Mouse (Mus musculus): ENCODE data around the gene Syk. TPM values are rescaled to one million over a fixed set of nuclear protein-coding genes. Genes with fewer than 3 reads are reported as not detected.

Gene Syk
- polyA plus RNA-seq, 1 experiment from 2014 or later, result 2.9 TPM

DNA sequence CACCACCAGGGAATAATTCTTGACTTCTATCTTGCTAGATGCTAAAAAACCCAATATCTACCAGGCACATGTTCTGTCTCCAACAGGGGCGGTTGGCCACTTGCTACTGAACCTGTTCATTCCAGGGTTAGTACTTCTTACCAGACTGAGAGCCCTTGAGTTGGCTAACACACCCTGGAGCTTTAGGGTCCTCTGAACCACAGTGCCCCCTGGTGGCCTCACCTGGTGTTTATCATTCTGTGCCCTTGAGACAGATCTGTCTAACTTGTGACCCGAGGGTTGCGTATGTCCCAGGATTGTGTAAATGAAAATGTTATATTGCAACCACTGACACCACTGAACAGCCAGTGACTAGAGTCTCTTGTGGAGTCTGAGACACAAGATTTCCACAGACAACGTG is 41.1 kb downstream of the Syk start:
- H3K4me2 ChIP-seq (ENCODE audit: low read depth, low read length), result no peak overlapping the region
- no peaks in the 10 kb centered on the region for H3K4me1 ChIP-seq (ENCODE audit: control insufficient read depth, insufficient read depth, low read length)
- H3K27me3 ChIP-seq (replicated peaks; ENCODE audit: control insufficient read depth, insufficient read depth, low read length), result no peaks in the 10 kb centered on the region
- no peak overlapping the region for H3K27ac ChIP-seq (ENCODE audit: low read length)
- no peak overlapping the region for H3K4me3 ChIP-seq (ENCODE audit: low read length)
- no peak overlapping the region for H3K9ac ChIP-seq (ENCODE audit: low read depth, low read length)
- 57% methylated on average over 4 of the region's 4 CpGs for WGBS
- no peaks in the 10 kb centered on the region for H3K9me3 ChIP-seq (ENCODE audit: control insufficient read depth, low read length)
- ATAC-seq, result no peak
- H3K36me3 ChIP-seq (ENCODE audit: control insufficient read depth, insufficient read depth, low read length), result no peaks in the 10 kb centered on the region

- ATAC-seq, result no peak
- no peaks in the 10 kb centered on the region for H3K9me3 ChIP-seq (ENCODE audit: control insufficient read depth, low read length)
- no peak overlapping the region for H3K9ac ChIP-seq (ENCODE audit: low read depth, low read length)
- H3K36me3 ChIP-seq (ENCODE audit: control insufficient read depth, insufficient read depth, low read length), result no peaks in the 10 kb centered on the region
- H3K4me3 ChIP-seq (ENCODE audit: low read length), result no peak overlapping the region
- WGBS, result 39% methylated on average over 9 of the region's 9 CpGs
- no peak overlapping the region for H3K4me2 ChIP-seq (ENCODE audit: low read depth, low read length)
- H3K27ac ChIP-seq (ENCODE audit: low read length), result no peak overlapping the region
- H3K4me1 ChIP-seq (ENCODE audit: control insufficient read depth, insufficient read depth, low read length), result no peaks in the 10 kb centered on the region
- H3K27me3 ChIP-seq (replicated peaks; ENCODE audit: control insufficient read depth, insufficient read depth, low read length), result no peaks in the 10 kb centered on the region
These were observed 45.6 kb downstream of the Syk start for GRCm38 (mm10) chr13:52628602-52629001.

GRCm38 (mm10) chr13:52631624-52632023 is 48.7 kb downstream of the Syk start:
- ATAC-seq, result no peak
- H3K4me3 ChIP-seq (ENCODE audit: low read length), result no peak overlapping the region
- no peaks in the 10 kb centered on the region for H3K27me3 ChIP-seq (replicated peaks; ENCODE audit: control insufficient read depth, insufficient read depth, low read length)
- no peak overlapping the region for H3K4me2 ChIP-seq (ENCODE audit: low read depth, low read length)
- H3K4me1 ChIP-seq (ENCODE audit: control insufficient read depth, insufficient read depth, low read length), result no peaks in the 10 kb centered on the region
- no peak overlapping the region for H3K9ac ChIP-seq (ENCODE audit: low read depth, low read length)
- no peaks in the 10 kb centered on the region for H3K9me3 ChIP-seq (ENCODE audit: control insufficient read depth, low read length)
- no peaks in the 10 kb centered on the region for H3K36me3 ChIP-seq (ENCODE audit: control insufficient read depth, insufficient read depth, low read length)
- no peak overlapping the region for H3K27ac ChIP-seq (ENCODE audit: low read length)
- WGBS, result 40% methylated on average over 4 of the region's 4 CpGs

DNA sequence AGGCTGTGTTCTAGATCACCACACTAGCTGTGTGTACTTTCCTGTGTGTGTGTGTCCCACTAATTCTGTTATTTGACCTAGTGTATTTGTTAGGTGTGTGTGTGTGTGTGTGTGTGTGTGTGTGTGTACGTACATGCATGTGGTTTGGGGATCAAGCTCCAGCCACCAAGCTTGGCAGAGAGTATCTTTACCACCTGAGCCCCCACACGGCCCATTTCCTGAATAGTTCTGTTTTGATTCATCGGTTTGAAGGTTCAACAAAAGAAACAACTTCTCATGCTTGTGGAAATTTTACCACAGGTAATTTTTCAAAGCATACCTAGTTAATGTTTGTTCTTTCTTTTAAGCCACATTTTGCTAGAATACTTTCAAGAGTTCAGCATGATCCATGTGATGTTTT is 52.5 kb downstream of the Syk start:
- no peaks in the 10 kb centered on the region for H3K36me3 ChIP-seq (ENCODE audit: control insufficient read depth, insufficient read depth, low read length)
- H3K4me3 ChIP-seq (ENCODE audit: low read length), result no peak overlapping the region
- 73% methylated on average over 3 of the region's 3 CpGs for WGBS
- no peak overlapping the region for H3K4me2 ChIP-seq (ENCODE audit: low read depth, low read length)
- no peak for ATAC-seq
- no peaks in the 10 kb centered on the region for H3K27me3 ChIP-seq (replicated peaks; ENCODE audit: control insufficient read depth, insufficient read depth, low read length)
- no peaks in the 10 kb centered on the region for H3K9me3 ChIP-seq (ENCODE audit: control insufficient read depth, low read length)
- H3K4me1 ChIP-seq (ENCODE audit: control insufficient read depth, insufficient read depth, low read length), result no peaks in the 10 kb centered on the region
- no peak overlapping the region for H3K9ac ChIP-seq (ENCODE audit: low read depth, low read length)
- no peak overlapping the region for H3K27ac ChIP-seq (ENCODE audit: low read length)

DNA sequence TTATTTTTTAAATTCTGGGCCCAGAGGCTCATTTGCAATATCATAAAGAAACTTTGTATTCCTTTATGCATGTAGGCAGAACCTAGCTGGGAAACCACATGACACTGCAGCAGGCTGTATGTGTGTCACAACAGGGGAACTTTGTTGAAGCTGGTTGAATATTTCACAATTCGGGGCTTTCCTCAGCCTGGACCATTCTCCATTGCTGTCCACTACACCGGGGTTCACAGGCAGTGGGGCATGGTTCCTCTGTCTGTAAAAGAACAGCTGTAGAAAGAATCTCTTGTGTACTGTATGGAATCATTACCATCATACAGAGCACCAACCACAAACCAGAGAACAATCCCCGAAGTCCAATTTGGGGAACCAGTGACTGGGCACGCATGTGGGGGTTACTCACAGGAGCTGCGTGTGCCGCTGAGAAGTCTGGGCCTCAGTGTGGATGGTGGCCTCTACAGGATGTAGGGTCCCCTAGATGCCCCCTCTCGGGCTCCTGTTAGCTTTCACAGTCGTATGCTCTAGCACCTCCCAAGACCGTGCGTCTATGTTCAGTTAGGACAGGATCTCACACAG is 53.3 kb downstream of the Syk start:
- no peaks in the 10 kb centered on the region for H3K36me3 ChIP-seq (ENCODE audit: control insufficient read depth, insufficient read depth, low read length)

DNA sequence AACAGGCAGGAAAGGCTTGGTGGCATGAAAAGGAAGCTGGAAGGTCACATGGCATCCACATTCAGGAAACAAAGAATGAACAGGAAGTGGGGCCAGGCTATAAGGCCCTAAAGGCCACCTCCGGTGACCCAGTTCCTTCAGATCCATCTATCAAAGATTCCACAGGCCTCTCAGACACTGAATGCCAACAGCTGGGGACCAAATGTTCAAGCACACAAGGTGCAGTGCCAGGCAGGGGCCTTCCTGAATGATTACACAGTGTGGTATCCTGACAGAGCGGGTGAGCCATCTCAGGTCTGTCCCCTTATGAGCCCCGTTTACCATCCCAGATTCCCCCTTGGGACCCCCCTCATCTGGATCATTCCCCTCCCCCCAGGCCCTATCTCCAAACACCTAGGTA is 63.6 kb downstream of the Syk start:
- no peaks in the 10 kb centered on the region for H3K27me3 ChIP-seq (replicated peaks; ENCODE audit: control insufficient read depth, insufficient read depth, low read length)
- 72% methylated on average over 3 of the region's 3 CpGs for WGBS
- no peaks in the 10 kb centered on the region for H3K36me3 ChIP-seq (ENCODE audit: control insufficient read depth, insufficient read depth, low read length)
- H3K4me3 ChIP-seq (ENCODE audit: low read length), result no peak overlapping the region
- ATAC-seq, result no peak
- no peak overlapping the region for H3K9ac ChIP-seq (ENCODE audit: low read depth, low read length)
- no peak overlapping the region for H3K27ac ChIP-seq (ENCODE audit: low read length)
- no peaks in the 10 kb centered on the region for H3K4me1 ChIP-seq (ENCODE audit: control insufficient read depth, insufficient read depth, low read length)
- no peak overlapping the region for H3K4me2 ChIP-seq (ENCODE audit: low read depth, low read length)
- H3K9me3 ChIP-seq (ENCODE audit: control insufficient read depth, low read length), result no peaks in the 10 kb centered on the region

More for the DNA sequence above, 53.3 kb downstream of the Syk start:
- H3K9me3 ChIP-seq (ENCODE audit: control insufficient read depth, low read length), result no peaks in the 10 kb centered on the region
- H3K4me3 ChIP-seq (ENCODE audit: low read length), result no peak overlapping the region
- H3K4me1 ChIP-seq (ENCODE audit: control insufficient read depth, insufficient read depth, low read length), result no peaks in the 10 kb centered on the region
- no peak overlapping the region for H3K27ac ChIP-seq (ENCODE audit: low read length)
- WGBS, result 88% methylated on average over 10 of the region's 10 CpGs
- no peak overlapping the region for H3K4me2 ChIP-seq (ENCODE audit: low read depth, low read length)
- no peaks in the 10 kb centered on the region for H3K27me3 ChIP-seq (replicated peaks; ENCODE audit: control insufficient read depth, insufficient read depth, low read length)
- no peak overlapping the region for H3K9ac ChIP-seq (ENCODE audit: low read depth, low read length)
- ATAC-seq, result no peak

- Histone ChIP-seq H3K4me2 (ENCODE audit: low read depth, low read length) (no peak overlapping the region), H3K9me3 (ENCODE audit: control insufficient read depth, low read length) (no peaks in the 10 kb centered on the region), H3K27ac (ENCODE audit: low read length) (no peak overlapping the region), H3K36me3 (ENCODE audit: control insufficient read depth, insufficient read depth, low read length) (no peaks in the 10 kb centered on the region), H3K4me1 (ENCODE audit: control insufficient read depth, insufficient read depth, low read length) (no peaks in the 10 kb centered on the region), H3K4me3 (ENCODE audit: low read length) (no peak overlapping the region), H3K9ac (ENCODE audit: low read depth, low read length) (no peak overlapping the region), H3K27me3 (replicated peaks; ENCODE audit: control insufficient read depth, insufficient read depth, low read length) (no peaks in the 10 kb centered on the region)
- no peak for ATAC-seq
- 62% methylated on average over 11 of the region's 11 CpGs for WGBS
These were observed 65.2 kb downstream of the Syk start for GRCm38 (mm10) chr13:52647996-52648712.

GRCm38 (mm10) chr13:52649791-52650418 is 66.9 kb downstream of the Syk start:
- H3K36me3 ChIP-seq (ENCODE audit: control insufficient read depth, insufficient read depth, low read length), result no peaks in the 10 kb centered on the region
- no peaks in the 10 kb centered on the region for H3K4me1 ChIP-seq (ENCODE audit: control insufficient read depth, insufficient read depth, low read length)
- ATAC-seq, result no peak
- H3K4me3 ChIP-seq (ENCODE audit: low read length), result no peak overlapping the region
- no peak overlapping the region for H3K27ac ChIP-seq (ENCODE audit: low read length)
- 95% methylated on average over 6 of the region's 6 CpGs for WGBS
- no peak overlapping the region for H3K4me2 ChIP-seq (ENCODE audit: low read depth, low read length)
- no peak overlapping the region for H3K9ac ChIP-seq (ENCODE audit: low read depth, low read length)
- H3K27me3 ChIP-seq (replicated peaks; ENCODE audit: control insufficient read depth, insufficient read depth, low read length), result no peaks in the 10 kb centered on the region
- H3K9me3 ChIP-seq (ENCODE audit: control insufficient read depth, low read length), result no peaks in the 10 kb centered on the region

- Histone ChIP-seq H3K9me3 (ENCODE audit: control insufficient read depth, low read length) (no peaks in the 10 kb centered on the region), H3K36me3 (ENCODE audit: control insufficient read depth, insufficient read depth, low read length) (no peaks in the 10 kb centered on the region), H3K4me2 (ENCODE audit: low read depth, low read length) (0 out of 2 replicates have a peak overlapping the region, but pooled peaks have one; percentile 27), H3K27ac (ENCODE audit: low read length) (no peak overlapping the region), H3K4me3 (ENCODE audit: low read length) (no peak overlapping the region), H3K27me3 (replicated peaks; ENCODE audit: control insufficient read depth, insufficient read depth, low read length) (0 out of 2 replicates have a peak, but pooled peaks cover 5% of the 10 kb centered on the region), H3K4me1 (ENCODE audit: control insufficient read depth, insufficient read depth, low read length) (no peaks in the 10 kb centered on the region), H3K9ac (ENCODE audit: low read depth, low read length) (no peak overlapping the region)
- peak; percentile 83 for ATAC-seq
- WGBS, result 36% methylated on average over 11 of the region's 12 CpGs
These were observed 68.6 kb downstream of the Syk start for GRCm38 (mm10) chr13:52651383-52652252.
